Mouse (Mus musculus) liver, adult 2 months (tissue): ENCODE results near the gene Cfap97d1. TPM values are rescaled to one million over a fixed set of nuclear protein-coding genes. Genes with fewer than 3 reads are reported as not detected.

Source experiments
- DNase-seq: peaks from one replicate; pipeline ENCODE4 v3.0.0-alpha.2; 2011; ENCODE audit warnings: low read depth, low spot score; ENCODE audit errors: extremely low read depth
- H3K27ac ChIP-seq: fragments of 200-500 bp; replicated peaks from 2 replicates; pipeline ENCODE4 v1.5.1; 2012; ENCODE audit warnings: low read depth, mild to moderate bottlenecking, control low read depth, inconsistent platforms, low read length; ENCODE audit not compliant: insufficient read depth
- H3K27me3 ChIP-seq: fragments of 200-500 bp; 2 replicates; pipeline ENCODE4 v1.6.1; 2012; ENCODE audit warnings: mild to moderate bottlenecking, moderate library complexity, low read length, inconsistent platforms; ENCODE audit not compliant: control insufficient read depth, insufficient read depth
- H3K36me3 ChIP-seq: fragments of 200-500 bp; 2 replicates; pipeline ENCODE4 v1.6.1; 2012; ENCODE audit warnings: low read length, inconsistent platforms; ENCODE audit not compliant: control insufficient read depth, insufficient read depth
- H3K4me1 ChIP-seq: fragments of 200-500 bp; 2 replicates; pipeline ENCODE4 v1.6.1; 2011; ENCODE audit warnings: low read length; ENCODE audit not compliant: control insufficient read depth, insufficient read depth
- H3K4me3 ChIP-seq: fragments of 200-500 bp; 2 replicates; pipeline ENCODE4 v1.5.1; 2011; ENCODE audit warnings: low read depth, mild to moderate bottlenecking, control low read depth, low read length, moderate library complexity; ENCODE audit not compliant: insufficient read depth
- H3K79me2 ChIP-seq: fragments of 200-500 bp; 2 replicates; pipeline ENCODE4 v1.6.1; 2012; ENCODE audit warnings: inconsistent platforms, mild to moderate bottlenecking, low read length, moderate library complexity; ENCODE audit not compliant: control insufficient read depth, insufficient read depth
- H3K9ac ChIP-seq: fragments of 200-500 bp; 2 replicates; pipeline ENCODE4 v1.6.1; 2012; ENCODE audit warnings: low read depth, mild to moderate bottlenecking, control low read depth, inconsistent platforms, low read length
- CTCF ChIP-seq: fragments of 200-500 bp; IDR thresholded peaks from 2 replicates; pipeline ENCODE4 v1.5.1; 2011; ENCODE audit warnings: low read depth, low read length, control low read depth
- POLR2A ChIP-seq: fragments of 200-500 bp; IDR thresholded peaks from 2 replicates; pipeline ENCODE4 v1.6.1; 2011; ENCODE audit warnings: low read length, control low read depth; ENCODE audit not compliant: insufficient read depth; ENCODE audit errors: extremely low read depth
- WGBS: fragments of 180-500 bp; shearing (Covaris S2); methylation state at CpG from one replicate; pipeline ENCODE4 v1.1.7; 2018; 5-methylcytosine and 5-hydroxymethylcytosine counted together
- polyA plus RNA-seq: library from polyadenylated mRNA; depleted of rRNA; stranded (reverse); fragments of >200 nt; gene quantifications from 2 replicates; pipeline ENCODE4 v1.2.3, GENCODE M21; 2012; rRNA removed
- total RNA-seq: library from RNA; depleted of rRNA; stranded (reverse); fragments of >200 nt; gene quantifications from 2 replicates; pipeline ENCODE4 v1.2.3, GENCODE M21; 2014; rRNA removed

Gene Cfap97d1
- total and polyA plus RNA-seq, 2 experiments: not detected

DNA sequence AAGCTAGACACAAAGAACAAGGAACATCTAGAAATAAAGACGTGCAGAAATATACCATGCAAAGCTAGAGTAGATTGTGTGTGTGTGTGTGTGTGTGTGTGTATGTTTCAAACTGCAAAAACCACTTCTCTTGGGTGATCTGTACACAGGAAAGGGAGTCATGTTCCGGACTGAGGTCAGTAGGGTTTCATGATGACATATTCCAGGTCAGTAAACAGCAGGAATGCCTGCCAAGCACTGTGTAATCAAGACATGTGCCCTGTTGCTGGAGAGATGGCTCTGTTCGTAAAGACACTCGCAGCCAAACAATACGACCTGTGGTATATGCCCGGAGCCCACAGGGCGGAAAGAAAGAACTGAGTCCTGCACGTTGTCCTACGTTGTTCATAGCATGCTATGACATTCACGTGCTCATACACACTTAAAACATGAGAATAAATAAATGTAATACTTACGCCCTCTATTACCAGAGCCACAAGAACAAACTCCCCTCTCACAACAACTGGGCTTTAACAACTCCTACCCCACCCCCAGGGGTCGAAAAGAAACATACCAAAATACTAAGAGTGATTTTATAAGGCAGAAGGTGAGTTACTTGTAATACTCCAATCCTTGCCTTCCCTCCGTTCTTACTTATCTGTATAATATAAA is 55.5 kb downstream of the Cfap97d1 start:
- H3K9ac ChIP-seq: 0 out of 2 replicates have a peak overlapping the region, but pooled peaks have one; percentile 33
- WGBS: 7% methylated on average over 13 of the region's 13 CpGs
- no peaks in the 10 kb centered on the region for H3K36me3 ChIP-seq
- no peak overlapping the region for H3K4me3 ChIP-seq
- H3K27ac ChIP-seq: peak overlapping the region; percentile 62
- TF ChIP-seq POLR2A (no peak), CTCF (no peak)
- DNase-seq: peak; percentile 99
- H3K4me1 ChIP-seq: 0 out of 2 replicates have a peak, but pooled peaks cover 4% of the 10 kb centered on the region
- H3K79me2 ChIP-seq: no peaks in the 10 kb centered on the region
- H3K27me3 ChIP-seq: no peaks in the 10 kb centered on the region

DNA sequence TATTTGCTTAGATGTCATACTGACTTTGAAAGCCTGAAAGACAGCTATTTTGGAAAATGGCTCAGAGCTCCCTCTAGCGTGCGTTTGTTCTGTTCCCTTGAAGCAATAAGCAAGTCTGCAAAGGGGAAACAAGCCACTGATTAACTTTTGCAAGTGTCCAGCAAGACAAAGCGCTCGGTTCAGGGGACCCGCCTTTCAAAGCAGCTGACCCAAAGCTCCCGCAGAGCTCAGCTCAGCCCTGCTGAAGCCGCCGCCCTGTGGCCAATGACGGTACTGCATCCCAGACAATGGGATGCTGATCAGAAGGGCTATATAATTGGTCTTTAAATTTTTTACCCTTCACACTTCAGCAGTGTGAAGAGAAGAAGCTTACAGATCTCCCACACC is 56.1 kb downstream of the Cfap97d1 start:
- H3K27ac ChIP-seq: no peak overlapping the region
- H3K27me3 ChIP-seq: no peaks in the 10 kb centered on the region
- under 1% methylated on average over 9 of the region's 9 CpGs for WGBS
- H3K4me3 ChIP-seq: no peak overlapping the region
- H3K4me1 ChIP-seq: 0 out of 2 replicates have a peak, but pooled peaks cover 2% of the 10 kb centered on the region
- no peak overlapping the region for H3K9ac ChIP-seq
- peak; percentile 98 for DNase-seq
- no peak for TF ChIP-seq POLR2A
- TF ChIP-seq CTCF: peak; percentile 91
- no peaks in the 10 kb centered on the region for H3K79me2 ChIP-seq
- no peaks in the 10 kb centered on the region for H3K36me3 ChIP-seq

DNA sequence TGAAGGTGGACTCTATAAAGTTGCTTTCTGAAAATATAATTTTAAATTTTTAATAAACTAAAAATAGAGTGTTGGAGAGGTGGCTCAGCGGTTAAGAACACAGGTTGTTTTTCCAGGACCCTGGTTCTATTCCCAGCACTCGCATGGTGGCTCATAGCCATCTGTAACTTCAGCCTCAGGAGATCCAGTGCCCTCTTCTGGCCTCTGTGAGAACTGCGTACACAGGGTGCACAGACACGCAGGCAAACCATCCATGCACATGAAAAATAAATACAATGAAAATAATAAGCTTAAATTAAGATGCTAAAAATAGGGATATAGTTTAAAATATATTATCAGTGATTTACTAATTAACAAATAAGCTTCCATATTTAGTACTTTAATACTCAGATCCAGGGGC is 56.6 kb downstream of the Cfap97d1 start:
- no peak overlapping the region for H3K4me3 ChIP-seq
- no peaks in the 10 kb centered on the region for H3K27me3 ChIP-seq
- WGBS: 76% methylated on average over 4 of the region's 4 CpGs
- no peak for DNase-seq
- 0 out of 2 replicates have a peak, but pooled peaks cover 2% of the 10 kb centered on the region for H3K4me1 ChIP-seq
- no peaks in the 10 kb centered on the region for H3K36me3 ChIP-seq
- TF ChIP-seq CTCF (no peak), POLR2A (no peak)
- H3K79me2 ChIP-seq: no peaks in the 10 kb centered on the region
- H3K9ac ChIP-seq: no peak overlapping the region
- H3K27ac ChIP-seq: no peak overlapping the region

DNA sequence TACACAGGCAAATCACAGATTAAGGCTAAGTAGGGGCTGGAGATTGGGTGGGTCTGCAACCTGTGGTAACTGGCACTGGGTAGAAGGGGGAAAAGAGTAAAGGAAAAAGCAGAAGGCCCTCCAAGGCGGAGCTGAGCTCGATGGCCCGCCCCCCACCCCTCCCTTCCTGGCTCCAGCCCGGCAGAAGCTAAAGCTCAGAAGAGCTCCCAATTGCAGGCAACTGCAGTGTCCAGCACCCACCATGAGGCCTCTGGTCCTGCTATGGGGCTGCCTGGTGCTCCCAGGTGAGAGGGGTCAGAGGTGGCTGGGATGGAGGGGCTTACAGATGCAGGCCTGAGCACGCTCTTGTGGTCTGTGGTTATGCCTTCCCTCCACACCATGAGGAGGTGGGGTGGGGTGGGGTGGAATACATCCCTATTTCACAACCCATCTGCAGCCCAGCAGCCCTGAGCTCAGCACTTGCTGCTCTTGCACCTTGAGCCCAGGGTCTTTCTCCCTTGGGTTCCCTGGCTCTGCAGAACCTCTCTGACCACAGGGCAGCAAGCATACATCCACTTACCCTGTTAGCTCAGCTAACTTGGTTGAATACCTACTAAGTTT is 57.4 kb downstream of the Cfap97d1 start, which contains the start of gene Cd300lg:
Gene Cd300lg (plus strand): TSS at position 160 of the 600 bp plus-strand sequence.
- H3K4me3 ChIP-seq: peak within 1 kb of the TSS; percentile 53
- peak within 1 kb of the TSS; percentile 40 for H3K9ac ChIP-seq
- H3K4me1 ChIP-seq: 0 out of 2 replicates have a peak, but pooled peaks cover 2% of the 10 kb centered on the region
- H3K27ac ChIP-seq: peak within 1 kb of the TSS; percentile 6; the same call in 1 of the 2 replicates
- no peaks in the 10 kb centered on the region for H3K36me3 ChIP-seq
- DNase-seq: no peak
- WGBS: 55% methylated on average over 5 of the region's 5 CpGs
- H3K79me2 ChIP-seq: no peaks in the 10 kb centered on the region
- TF ChIP-seq CTCF: no peak
- TF ChIP-seq POLR2A: 0 out of 2 replicates have a peak, but pooled peaks have one; percentile 19
- no peaks in the 10 kb centered on the region for H3K27me3 ChIP-seq

Other genes with a start within 250 kb of the Cfap97d1 start
- gene Etv4, start 198.9 kb upstream of the Cfap97d1 start, total RNA-seq: 0.18 TPM in 1 of 2 replicates, not detected in the other
- gene Etv4, start 198.9 kb upstream of the Cfap97d1 start, polyA plus RNA-seq: 0.05 and 0.17 TPM in 2 replicates
- gene Meox1, start 89.9 kb upstream of the Cfap97d1 start, total RNA-seq: 0.07 TPM in 1 of 2 replicates, not detected in the other
- gene Meox1, start 89.9 kb upstream of the Cfap97d1 start, polyA plus RNA-seq: 0.05 TPM in 1 of 2 replicates, not detected in the other
- not detected in 2 replicates for gene Sost, start 17.3 kb upstream of the Cfap97d1 start, total RNA-seq
- gene Sost, start 17.3 kb upstream of the Cfap97d1 start, polyA plus RNA-seq: 0.04 and 0.10 TPM in 2 replicates
- 15.8 and 21.7 TPM in 2 replicates for gene Dusp3, start 2.7 kb downstream of the Cfap97d1 start, total RNA-seq
- gene Dusp3, start 2.7 kb downstream of the Cfap97d1 start, polyA plus RNA-seq: 38.7 and 40.0 TPM in 2 replicates
- 0.07 and 0.28 TPM in 2 replicates for gene Mpp3, start 44.2 kb downstream of the Cfap97d1 start, total RNA-seq
- 0.06 and 0.19 TPM in 2 replicates for gene Mpp3, start 44.2 kb downstream of the Cfap97d1 start, polyA plus RNA-seq
- 8.4 and 11.1 TPM in 2 replicates for gene Cd300lg, start 57.2 kb downstream of the Cfap97d1 start, total RNA-seq
- 12.2 and 13.3 TPM in 2 replicates for gene Cd300lg, start 57.2 kb downstream of the Cfap97d1 start, polyA plus RNA-seq
- gene Mpp2, start 104.2 kb downstream of the Cfap97d1 start, total RNA-seq: under 0.01 and 0.20 TPM in 2 replicates
- gene Mpp2, start 104.2 kb downstream of the Cfap97d1 start, polyA plus RNA-seq: 0.20 and 0.22 TPM in 2 replicates
- not detected in 2 replicates for gene Ppy, start 117.0 kb downstream of the Cfap97d1 start, total RNA-seq
- gene Ppy, start 117.0 kb downstream of the Cfap97d1 start, polyA plus RNA-seq: not detected in 2 replicates
- not detected in 2 replicates for gene Pyy, start 123.6 kb downstream of the Cfap97d1 start, total RNA-seq
- gene Pyy, start 123.6 kb downstream of the Cfap97d1 start, polyA plus RNA-seq: 0.35 TPM in 1 of 2 replicates, not detected in the other
- 58.6 and 81.5 TPM in 2 replicates for gene Nags, start 161.2 kb downstream of the Cfap97d1 start, total RNA-seq
- 135 and 155 TPM in 2 replicates for gene Nags, start 161.2 kb downstream of the Cfap97d1 start, polyA plus RNA-seq
- 4.2 and 7.7 TPM in 2 replicates for gene Tmem101, start 172.1 kb downstream of the Cfap97d1 start, total RNA-seq
- gene Tmem101, start 172.1 kb downstream of the Cfap97d1 start, polyA plus RNA-seq: 9.2 and 13.5 TPM in 2 replicates
- gene Lsm12, start 201.0 kb downstream of the Cfap97d1 start, total RNA-seq: 11.4 and 14.1 TPM in 2 replicates
- 24.3 and 24.5 TPM in 2 replicates for gene Lsm12, start 201.0 kb downstream of the Cfap97d1 start, polyA plus RNA-seq
- 2.8 and 3.6 TPM in 2 replicates for gene G6pc3, start 205.3 kb downstream of the Cfap97d1 start, total RNA-seq
- 17.1 and 25.9 TPM in 2 replicates for gene G6pc3, start 205.3 kb downstream of the Cfap97d1 start, polyA plus RNA-seq
- 15.9 and 25.0 TPM in 2 replicates for gene Hdac5, start 245.9 kb downstream of the Cfap97d1 start, total RNA-seq
- gene Hdac5, start 245.9 kb downstream of the Cfap97d1 start, polyA plus RNA-seq: 38.2 and 60.5 TPM in 2 replicates